In the genomic region with DNA sequence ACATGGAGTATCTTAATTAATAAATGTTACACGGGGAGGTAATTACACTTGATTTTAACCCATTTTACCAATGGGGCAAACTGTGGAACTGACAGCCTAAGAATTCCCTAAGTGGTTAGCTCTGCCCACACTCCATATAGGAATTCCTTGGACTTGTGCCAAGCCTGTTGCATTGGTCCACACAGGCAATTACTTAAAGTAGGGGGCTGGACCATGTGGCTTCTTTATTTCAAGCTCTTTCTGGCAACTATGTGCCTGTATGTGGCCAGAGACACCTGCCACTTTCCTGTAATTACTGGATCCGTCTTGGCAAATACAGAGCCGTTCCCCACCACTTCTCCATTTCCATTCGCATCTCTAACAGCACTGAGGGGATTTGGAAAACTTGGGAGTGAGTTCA, we compare ENCODE assay signal across 24 mouse cellular contexts. TPM values are rescaled to one million over a fixed set of nuclear protein-coding genes. Genes with fewer than 3 reads are reported as not detected.
DNase-seq lines count a peak whose midpoint lies in the region; ATAC-seq lines count a peak whose summit lies in the region.
"Had no signal": no experiment of that assay in that cellular context is flagged by ENCODE, and none has a peak within 500 bp of the region (broad histone marks: within the 10 kb centered on the region; RNA-seq: fewer than 3 reads in every experiment).

No protein-coding gene starts in this region.

- no peaks in the 10 kb centered on the region for H3K36me3 ChIP-seq in forebrain, embryonic 13.5 days (ENCODE audit: poor library complexity, severe bottlenecking)
- H3K36me3 ChIP-seq in forebrain, embryonic 10.5 days (replicated peaks): no peaks in the 10 kb centered on the region
- H3K36me3 ChIP-seq in midbrain, embryonic 13.5 days: no peaks in the 10 kb centered on the region
- H3K36me3 ChIP-seq in midbrain, embryonic 10.5 days: no peaks in the 10 kb centered on the region
- no peaks in the 10 kb centered on the region for H3K36me3 ChIP-seq in forebrain, embryonic 14.5 days (ENCODE audit: control insufficient read depth, insufficient read depth, low read length)
- no peaks in the 10 kb centered on the region for H3K36me3 ChIP-seq in midbrain, embryonic 15.5 days (replicated peaks)
- H3K36me3 ChIP-seq: embryonic facial prominence, embryonic 12.5 days; kidney, embryonic 15.5 days; limb, embryonic 15.5 days; lung, embryonic 15.5 days had no signal

- H3K4me3 ChIP-seq in forebrain, embryonic 13.5 days: no peak overlapping the region
- no peak overlapping the region for H3K4me3 ChIP-seq in forebrain, embryonic 10.5 days
- no peak overlapping the region for H3K4me3 ChIP-seq in midbrain, embryonic 13.5 days (replicated peaks)
- H3K4me3 ChIP-seq in midbrain, embryonic 10.5 days: no peak overlapping the region
- H3K4me3 ChIP-seq in forebrain, embryonic 14.5 days (ENCODE audit: low read depth, low read length): no peak overlapping the region
- no peak overlapping the region for H3K4me3 ChIP-seq in midbrain, embryonic 15.5 days
- H3K4me3 ChIP-seq: embryonic facial prominence, embryonic 12.5 days; erythroblast, embryonic 14.5 days; kidney, embryonic 15.5 days; limb, embryonic 15.5 days; lung, embryonic 15.5 days had no signal

- no peak for DNase-seq in forebrain, embryonic 10.5 days (ENCODE audit: extremely low spot score, low spot score)
- DNase-seq in midbrain, embryonic 10.5 days (ENCODE audit: low spot score): no peak
- peak; percentile 90 for DNase-seq in forebrain, embryonic 14.5 days (ENCODE audit: low spot score)
- no peak for DNase-seq in kidney, adult 11 months
- DNase-seq: adrenal gland, postnatal 10 days; cerebellum, adult 8-10 months; heart, postnatal 4 days; kidney, postnatal 4 days; right cerebral cortex, postnatal 25 days; spleen, adult 18-20 months had no signal

- no peak overlapping the region for H3K27ac ChIP-seq in forebrain, embryonic 13.5 days
- no peak overlapping the region for H3K27ac ChIP-seq in forebrain, embryonic 10.5 days
- H3K27ac ChIP-seq in midbrain, embryonic 13.5 days: no peak overlapping the region
- no peak overlapping the region for H3K27ac ChIP-seq in midbrain, embryonic 10.5 days (replicated peaks)
- H3K27ac ChIP-seq in forebrain, embryonic 14.5 days (ENCODE audit: low read depth, low read length): no peak overlapping the region
- H3K27ac ChIP-seq in midbrain, embryonic 15.5 days: no peak overlapping the region
- H3K27ac ChIP-seq: embryonic facial prominence, embryonic 12.5 days; kidney, embryonic 15.5 days; limb, embryonic 15.5 days; liver, embryonic 14.5 days; lung, embryonic 15.5 days had no signal

- H3K4me2 ChIP-seq in forebrain, embryonic 13.5 days: 0 out of 2 replicates have a peak overlapping the region, but pooled peaks have one; percentile 2
- peak overlapping the region; percentile 72; the same call in 1 of the 2 replicates for H3K4me2 ChIP-seq in midbrain, embryonic 13.5 days (replicated peaks)
- H3K4me2 ChIP-seq in forebrain, embryonic 14.5 days (ENCODE audit: low read length): no peak overlapping the region
- H3K4me2 ChIP-seq in midbrain, embryonic 15.5 days: peak overlapping the region; percentile 64
- H3K4me2 ChIP-seq: embryonic facial prominence, embryonic 12.5 days; kidney, embryonic 15.5 days; limb, embryonic 15.5 days; lung, embryonic 15.5 days had no signal

- H3K9ac ChIP-seq in forebrain, embryonic 13.5 days: no peak overlapping the region
- H3K9ac ChIP-seq in midbrain, embryonic 13.5 days (replicated peaks): no peak overlapping the region
- no peak overlapping the region for H3K9ac ChIP-seq in forebrain, embryonic 14.5 days (ENCODE audit: low read length)
- no peak overlapping the region for H3K9ac ChIP-seq in midbrain, embryonic 15.5 days
- H3K9ac ChIP-seq: embryonic facial prominence, embryonic 12.5 days; kidney, embryonic 15.5 days; limb, embryonic 15.5 days; liver, embryonic 14.5 days; lung, embryonic 15.5 days had no signal

- 13% methylated on average over 4 of the region's 4 CpGs for WGBS in forebrain, embryonic 13.5 days
- 72% methylated on average over 4 of the region's 4 CpGs for WGBS in forebrain, embryonic 10.5 days
- WGBS in midbrain, embryonic 13.5 days: 62% methylated on average over 4 of the region's 4 CpGs
- 81% methylated on average over 4 of the region's 4 CpGs for WGBS in midbrain, embryonic 10.5 days
- WGBS in forebrain, embryonic 14.5 days: 6% methylated on average over 4 of the region's 4 CpGs
- WGBS in midbrain, embryonic 15.5 days: 54% methylated on average over 4 of the region's 4 CpGs

- H3K27me3 ChIP-seq in forebrain, embryonic 13.5 days: peaks cover 33% of the 10 kb centered on the region
- H3K27me3 ChIP-seq in forebrain, embryonic 10.5 days (ENCODE audit: poor library complexity, severe bottlenecking): peaks cover 49% of the 10 kb centered on the region
- H3K27me3 ChIP-seq in midbrain, embryonic 13.5 days: peaks cover 22% of the 10 kb centered on the region
- peaks cover 48% of the 10 kb centered on the region for H3K27me3 ChIP-seq in midbrain, embryonic 10.5 days (ENCODE audit: low read depth, poor library complexity, severe bottlenecking)
- peaks cover 17% of the 10 kb centered on the region for H3K27me3 ChIP-seq in forebrain, embryonic 14.5 days (replicated peaks; ENCODE audit: control insufficient read depth, insufficient read depth, low read length)
- no peaks in the 10 kb centered on the region for H3K27me3 ChIP-seq in midbrain, embryonic 15.5 days (replicated peaks)

- peak; percentile 14; the same call in 1 of the 2 replicates for ATAC-seq in forebrain, embryonic 13.5 days
- ATAC-seq in midbrain, embryonic 13.5 days: no peak
- peak; percentile 53 for ATAC-seq in forebrain, embryonic 14.5 days
- no peak for ATAC-seq in midbrain, embryonic 15.5 days (replicated peaks)
- ATAC-seq: intestine, postnatal 0 days had no signal

- H3K9me3 ChIP-seq in forebrain, embryonic 13.5 days (replicated peaks): no peaks in the 10 kb centered on the region
- H3K9me3 ChIP-seq in forebrain, embryonic 10.5 days: no peaks in the 10 kb centered on the region
- no peaks in the 10 kb centered on the region for H3K9me3 ChIP-seq in midbrain, embryonic 13.5 days
- H3K9me3 ChIP-seq in midbrain, embryonic 10.5 days (replicated peaks): no peaks in the 10 kb centered on the region
- H3K9me3 ChIP-seq in forebrain, embryonic 14.5 days (replicated peaks; ENCODE audit: control insufficient read depth, low read length): no peaks in the 10 kb centered on the region
- no peaks in the 10 kb centered on the region for H3K9me3 ChIP-seq in midbrain, embryonic 15.5 days
- H3K9me3 ChIP-seq: embryonic facial prominence, embryonic 12.5 days; kidney, embryonic 15.5 days; limb, embryonic 15.5 days; lung, embryonic 15.5 days had no signal

- peaks cover 34% of the 10 kb centered on the region for H3K4me1 ChIP-seq in forebrain, embryonic 13.5 days
- peaks cover 20% of the 10 kb centered on the region for H3K4me1 ChIP-seq in forebrain, embryonic 10.5 days
- peaks cover 33% of the 10 kb centered on the region for H3K4me1 ChIP-seq in midbrain, embryonic 13.5 days (replicated peaks)
- H3K4me1 ChIP-seq in midbrain, embryonic 10.5 days: peaks cover 25% of the 10 kb centered on the region
- peaks cover 8% of the 10 kb centered on the region; the same call in 1 of the 2 replicates for H3K4me1 ChIP-seq in forebrain, embryonic 14.5 days (ENCODE audit: control insufficient read depth, insufficient read depth, low read length)
- peaks cover 30% of the 10 kb centered on the region for H3K4me1 ChIP-seq in midbrain, embryonic 15.5 days
- H3K4me1 ChIP-seq: lung, embryonic 15.5 days had no signal

RNA-seq across cellular contexts. Expression of gene Gpr139, which starts 3.4 kb away (rescaled TPM):
- polyA plus RNA-seq in forebrain, embryonic 13.5 days (2015; fragmentation: Nextera tagmentation; extraction: Ambion mirVana): 2.1 and 2.2 TPM in 2 replicates
- 0.14 and 0.19 TPM in 2 replicates for polyA plus RNA-seq in forebrain, embryonic 10.5 days (2016; fragmentation: Nextera tagmentation; extraction: Ambion mirVana)
- 6.6 and 7.6 TPM in 2 replicates for polyA plus RNA-seq in midbrain, embryonic 13.5 days (2015; fragmentation: Nextera tagmentation; extraction: Ambion mirVana)
- polyA plus RNA-seq in midbrain, embryonic 10.5 days (2016; fragmentation: Nextera tagmentation; extraction: Ambion mirVana): 0.80 and 1.7 TPM in 2 replicates
- 5.5 and 6.3 TPM in 2 replicates for polyA plus RNA-seq in forebrain, embryonic 14.5 days (2014; fragmentation: Nextera tagmentation; extraction: Ambion mirVana)
- polyA plus RNA-seq in midbrain, embryonic 15.5 days (2015; fragmentation: Nextera tagmentation; extraction: Ambion mirVana): 14.0 and 14.6 TPM in 2 replicates
- polyA plus RNA-seq: C2C12; erythroblast, embryonic 14.5 days; gonadal fat pad, adult 2 months; heart, embryonic 16.5 days; intestine, postnatal 0 days; limb, embryonic 15.5 days; liver, embryonic 14.5 days; thymus, postnatal 0 days had no signal

Comparison
In these comparisons a context has a peak if more than half of its experiments do, and no peak if none do; other contexts are left out.
1. ATAC-seq: peak in forebrain, embryonic 13.5 days (single experiment) and forebrain, embryonic 14.5 days (single experiment); none in midbrain, embryonic 13.5 days (single experiment) and midbrain, embryonic 15.5 days (single experiment).